Mouse (Mus musculus) MEL (cell line): ENCODE results near the gene Stx19. TPM values are rescaled to one million over a fixed set of nuclear protein-coding genes. Genes with fewer than 3 reads are reported as not detected.

ENCODE experiments used
- DNase-seq: peaks from one replicate; pipeline ENCODE4 v3.0.0; 2011; ENCODE audit warnings: low read depth, low spot score
- H3K27ac ChIP-seq: 2 replicates; pipeline ENCODE4 v1.5.1; 2012; ENCODE audit warnings: low read depth, mild to moderate bottlenecking, control low read depth, low read length, moderate library complexity; ENCODE audit not compliant: control insufficient read depth
- H3K27me3 ChIP-seq, 2 experiments: fragments of 150-350 bp in 1 of 2; sonication (generic) in 1 of 2; 2 replicates each; pipeline ENCODE4 v1.6.1; 2012; ENCODE audit warnings: low read length in 2 of 2, mild to moderate bottlenecking in 2 of 2, improper control_type of control experiment in 1 of 2, moderate library complexity in 1 of 2; ENCODE audit not compliant: insufficient read depth in 2 of 2, control insufficient read depth in 1 of 2
- H3K36me3 ChIP-seq, 2 experiments: 2 replicates each; pipeline ENCODE4 v1.6.1; 2012 to 2014; ENCODE audit warnings: low read length in 2 of 2, improper control_type of control experiment in 1 of 2, inconsistent platforms in 1 of 2, mild to moderate bottlenecking in 1 of 2; ENCODE audit not compliant: insufficient read depth in 2 of 2, control insufficient read depth in 1 of 2
- H3K4me1 ChIP-seq, 2 experiments: fragments of 150-350 bp in 1 of 2; sonication (generic) in 1 of 2; 2 replicates each; pipeline ENCODE4 v1.6.1; 2012; ENCODE audit warnings: low read length in 2 of 2, improper control_type of control experiment in 1 of 2, mild to moderate bottlenecking in 1 of 2; ENCODE audit not compliant: insufficient read depth in 2 of 2, control insufficient read depth in 1 of 2
- H3K4me3 ChIP-seq, 2 experiments: fragments of 150-350 bp in 1 of 2; sonication (generic) in 1 of 2; 2 replicates each; pipeline ENCODE4 v1.5.1; 2012; ENCODE audit warnings: low read depth in 2 of 2, low read length in 2 of 2, mild to moderate bottlenecking in 2 of 2, moderate library complexity in 2 of 2, control low read depth in 1 of 2, improper control_type of control experiment in 1 of 2; ENCODE audit not compliant: control insufficient read depth in 1 of 2, insufficient read depth in 1 of 2
- H3K79me2 ChIP-seq: 2 replicates; pipeline ENCODE4 v1.6.1; 2012; ENCODE audit warnings: mild to moderate bottlenecking, low read length, moderate library complexity; ENCODE audit not compliant: control insufficient read depth, poor library complexity, insufficient read depth
- H3K9ac ChIP-seq: 2 replicates; pipeline ENCODE4 v1.6.1; 2012; ENCODE audit warnings: low read depth, mild to moderate bottlenecking, control low read depth, low read length, moderate library complexity; ENCODE audit not compliant: control insufficient read depth, poor library complexity, severe bottlenecking
- H3K9me3 ChIP-seq: fragments of 150-350 bp; sonication (generic); replicated peaks from 2 replicates; pipeline ENCODE4 v1.6.1; 2012; ENCODE audit warnings: mild to moderate bottlenecking, low read length, improper control_type of control experiment, moderate library complexity; ENCODE audit not compliant: insufficient read depth
- CHD2 ChIP-seq: IDR thresholded peaks from 2 replicates; pipeline ENCODE4 v1.6.1; 2011; ENCODE audit warnings: low read length, improper control_type of control experiment
- CTCF ChIP-seq, 3 experiments: IDR thresholded peaks in 2 of 3; conservative IDR thresholded peaks in 1 of 3; 2 replicates each; pipeline ENCODE4 v1.5.1; 2011 to 2012; ENCODE audit warnings: low read length in 3 of 3, low read depth in 2 of 3, mild to moderate bottlenecking in 2 of 3, improper control_type of control experiment in 1 of 3, inconsistent platforms in 1 of 3, mixed read lengths in 1 of 3, moderate library complexity in 1 of 3; ENCODE audit not compliant: control insufficient read depth in 1 of 3, insufficient read depth in 1 of 3, poor library complexity in 1 of 3, severe bottlenecking in 1 of 3
- E2F4 ChIP-seq: IDR thresholded peaks from 2 replicates; pipeline ENCODE4 v1.6.1; 2011; ENCODE audit warnings: low read depth, low read length, improper control_type of control experiment, borderline replicate concordance
- ELF1 ChIP-seq: IDR thresholded peaks from 2 replicates; pipeline ENCODE4 v1.6.1; 2014; ENCODE audit warnings: low read depth, mild to moderate bottlenecking, inconsistent platforms, low read length, improper control_type of control experiment, moderate library complexity
- EP300 ChIP-seq, 2 experiments: IDR thresholded peaks; 2 replicates each; pipeline ENCODE4 v1.6.1; 2011; ENCODE audit warnings: improper control_type of control experiment in 2 of 2, low read length in 2 of 2, low read depth in 1 of 2, mild to moderate bottlenecking in 1 of 2
- GABPA ChIP-seq: IDR thresholded peaks from 2 replicates; pipeline ENCODE4 v1.6.1; 2012; ENCODE audit warnings: low read depth, mild to moderate bottlenecking, inconsistent platforms, low read length, improper control_type of control experiment, moderate library complexity
- HCFC1 ChIP-seq: IDR thresholded peaks from 2 replicates; pipeline ENCODE4 v1.6.1; 2012; ENCODE audit warnings: low read depth, mild to moderate bottlenecking, inconsistent platforms, low read length, improper control_type of control experiment, moderate library complexity
- JUND ChIP-seq: IDR thresholded peaks from 2 replicates; pipeline ENCODE4 v1.6.1; 2011; ENCODE audit warnings: low read depth, mild to moderate bottlenecking, improper control_type of control experiment, low read length
- MAFK ChIP-seq: IDR thresholded peaks from 2 replicates; pipeline ENCODE4 v1.6.1; 2011; ENCODE audit warnings: low read depth, mild to moderate bottlenecking, low read length, improper control_type of control experiment, borderline replicate concordance
- MAX ChIP-seq: IDR thresholded peaks from 2 replicates; pipeline ENCODE4 v1.6.1; 2011; ENCODE audit warnings: low read length, improper control_type of control experiment
- MAZ ChIP-seq: IDR thresholded peaks from 2 replicates; pipeline ENCODE4 v1.6.1; 2012; ENCODE audit warnings: low read depth, mild to moderate bottlenecking, inconsistent platforms, low read length, improper control_type of control experiment
- MXI1 ChIP-seq: IDR thresholded peaks from 2 replicates; pipeline ENCODE4 v1.6.1; 2011; ENCODE audit warnings: mild to moderate bottlenecking, low read depth, low read length, improper control_type of control experiment
- MYB ChIP-seq: IDR thresholded peaks from 2 replicates; pipeline ENCODE4 v1.6.1; 2011; ENCODE audit warnings: mild to moderate bottlenecking, low read depth, low read length, improper control_type of control experiment
- MYC ChIP-seq: IDR thresholded peaks from 2 replicates; pipeline ENCODE4 v1.6.1; 2011; ENCODE audit warnings: low read depth, mild to moderate bottlenecking, low read length, improper control_type of control experiment, moderate library complexity
- NELFE ChIP-seq: IDR thresholded peaks from 2 replicates; pipeline ENCODE4 v1.6.1; 2011; ENCODE audit warnings: low read depth, low read length, improper control_type of control experiment
- POLR2A ChIP-seq, 2 experiments: IDR thresholded peaks; 2 replicates each; pipeline ENCODE4 v1.6.1; 2011 to 2012; ENCODE audit warnings: low read length in 2 of 2, mild to moderate bottlenecking in 2 of 2, control low read depth in 1 of 2, improper control_type of control experiment in 1 of 2, low read depth in 1 of 2, moderate library complexity in 1 of 2; ENCODE audit not compliant: control insufficient read depth in 1 of 2, insufficient read depth in 1 of 2, poor library complexity in 1 of 2
- POLR2AphosphoS2 ChIP-seq: IDR thresholded peaks from 2 replicates; pipeline ENCODE4 v1.6.1; 2011; ENCODE audit warnings: low read length, improper control_type of control experiment
- POLR2AphosphoS5 ChIP-seq: IDR thresholded peaks from 2 replicates; pipeline ENCODE4 v1.6.1; 2012; ENCODE audit warnings: low read depth, borderline replicate concordance, mild to moderate bottlenecking, inconsistent platforms, low read length, moderate library complexity, mixed read lengths
- RAD21 ChIP-seq: IDR thresholded peaks from 2 replicates; pipeline ENCODE4 v1.6.1; 2011; ENCODE audit warnings: mild to moderate bottlenecking, low read depth, low read length, improper control_type of control experiment
- SIN3A ChIP-seq: IDR thresholded peaks from 2 replicates; pipeline ENCODE4 v1.6.1; 2012; ENCODE audit warnings: low read length, improper control_type of control experiment, inconsistent platforms
- TBP ChIP-seq: IDR thresholded peaks from 2 replicates; pipeline ENCODE4 v1.8.0; 2011; ENCODE audit warnings: low read depth, low read length, improper control_type of control experiment
- TCF12 ChIP-seq: IDR thresholded peaks from 2 replicates; pipeline ENCODE4 v1.6.1; 2014; ENCODE audit warnings: low read depth, mild to moderate bottlenecking, inconsistent platforms, low read length, improper control_type of control experiment, moderate library complexity
- ZMIZ1 ChIP-seq: IDR thresholded peaks from 2 replicates; pipeline ENCODE4 v1.6.1; 2012; ENCODE audit warnings: low read depth, mild to moderate bottlenecking, inconsistent platforms, low read length, improper control_type of control experiment, moderate library complexity
- polyA plus RNA-seq, 2 experiments: library from polyadenylated mRNA; stranded (reverse) in 1 of 2; unstranded in 1 of 2; fragments of >175 nt in 1 of 2; fragments of >200 nt in 1 of 2; gene quantifications; 2 replicates each; pipeline versions ENCODE4 v1.2.1 to v1.2.4; 2012; ENCODE audit warnings: low replicate concordance in 2 of 2, low read depth in 1 of 2; ENCODE audit not compliant: insufficient read length in 2 of 2, insufficient read depth in 1 of 2, missing spikeins in 1 of 2
- total RNA-seq: library from RNA; depleted of rRNA; stranded (reverse); fragments of 300-350 nt; gene quantifications from 2 replicates; pipeline ENCODE4 v1.2.3, GENCODE M21; 2012

Gene Stx19
- total and polyA plus RNA-seq, 3 experiments, result 0.13 TPM; not detected in 2

GRCm38 (mm10) chr16:62782229-62782628 is 32.2 kb upstream of the Stx19 start:
- peak; percentile 51 for DNase-seq

DNA sequence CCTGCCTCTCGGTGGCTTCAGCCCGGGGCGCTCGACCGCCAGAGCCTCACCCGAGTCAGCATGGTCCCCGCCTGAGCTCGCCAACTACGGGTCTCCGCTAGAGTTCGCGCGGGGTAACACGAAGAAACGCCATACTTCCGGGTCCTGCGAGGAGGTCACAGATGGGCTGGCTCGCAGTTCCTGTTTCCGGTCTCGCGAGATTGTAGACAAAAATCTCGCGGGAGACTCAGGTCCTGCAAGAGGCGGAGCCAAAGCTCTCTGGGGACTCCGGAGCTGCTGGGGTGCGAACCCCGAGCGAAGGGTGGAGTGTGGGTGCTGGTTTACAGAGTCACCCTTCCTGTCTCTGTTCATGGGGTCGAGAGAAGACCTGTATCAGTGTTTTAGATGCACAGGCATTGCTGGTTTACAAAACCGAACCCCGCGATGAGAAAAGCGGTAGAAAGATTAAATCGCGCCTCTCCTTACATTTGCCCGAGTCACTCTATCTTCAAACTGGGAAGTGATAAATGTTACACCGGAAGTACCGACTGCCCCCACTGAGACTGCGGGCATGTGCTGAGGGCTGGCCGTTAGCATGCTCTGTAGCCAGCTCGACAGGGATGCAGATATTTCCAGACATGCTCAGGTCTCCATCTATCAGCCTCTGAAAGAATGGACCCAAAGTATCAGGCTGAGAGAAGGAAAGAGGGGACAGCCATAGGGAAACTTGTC is 27.7 kb upstream of the Stx19 start, which contains the start of gene Nsun3:
TSS of gene Nsun3 (minus strand) at position 198 of the 711 bp plus-strand sequence.
- peaks cover 0 to 15% of the 10 kb centered on the region in 2 experiments; a peak in 2 of 4 replicates for H3K36me3 ChIP-seq
- peaks cover 0 to 11% of the 10 kb centered on the region in 2 experiments; a peak in 2 of 4 replicates for H3K4me1 ChIP-seq
- no peaks in the 10 kb centered on the region for H3K27me3 ChIP-seq
- H3K4me3 ChIP-seq, result peak within 1 kb of the TSS; percentile 69 to 98
- peak within 1 kb of the TSS; percentile 96 for H3K9ac ChIP-seq
- peaks cover 15% of the 10 kb centered on the region for H3K79me2 ChIP-seq
- H3K9me3 ChIP-seq, result no peaks in the 10 kb centered on the region
- peak within 1 kb of the TSS; percentile 96 for H3K27ac ChIP-seq
- TF ChIP-seq ELF1 (peak; percentile 98), RAD21 (no peak), HCFC1 (peak; percentile 88), JUND (no peak), GABPA (no peak), CHD2 (peak; percentile 99), POLR2A (IDR thresholded peaks at IDR 0.05; ENCODE audit: control insufficient read depth in 1 of 2, insufficient read depth in 1 of 2, low read depth in 1 of 2, low read length in 2 of 2, poor library complexity in 1 of 2) (peak; percentile 77 to 99), NELFE (peak; percentile 98), MXI1 (peak; percentile 71), MAX (peak; percentile 97), EP300 (IDR thresholded peaks at IDR 0.05; ENCODE audit: low read depth in 1 of 2, low read length in 2 of 2) (peak in 1 of 2 experiments; percentile 41; a peak in 1 of 4 replicates), MYB (0 out of 2 replicates have a peak, but pooled peaks have one; percentile 29), MYC (peak; percentile 82), TBP (peak; percentile 89), MAFK (no peak), SIN3A (peak; percentile 70), E2F4 (no peak), ZMIZ1 (peak; percentile 89), POLR2AphosphoS5 (no peak), MAZ (peak; percentile 74; the same call in 1 of the 2 replicates), POLR2AphosphoS2 (peak; percentile 96)
- DNase-seq, result peak; percentile 98

More at GRCm38 (mm10) chr16:62782229-62782628, 32.2 kb upstream of the Stx19 start:
- TF ChIP-seq CTCF (IDR thresholded peaks at IDR 0.05 in 2 of 3, conservative IDR thresholded peaks at IDR 0.05 in 1 of 3; ENCODE audit: control insufficient read depth in 1 of 3, insufficient read depth in 1 of 3, low read depth in 2 of 3, low read length in 3 of 3, poor library complexity in 1 of 3, severe bottlenecking in 1 of 3) (peak in 2 of 3 experiments; percentile 12 to 40; a peak in 2 of 6 replicates), TCF12 (no peak)
- peaks cover 0 to 9% of the 10 kb centered on the region in 2 experiments; a peak in 2 of 4 replicates for H3K4me1 ChIP-seq
- H3K4me3 ChIP-seq, result no peak overlapping the region
- H3K27ac ChIP-seq, result no peak overlapping the region
- no peaks in the 10 kb centered on the region for H3K27me3 ChIP-seq
- H3K9me3 ChIP-seq, result no peaks in the 10 kb centered on the region
- H3K36me3 ChIP-seq, result peaks cover 0 to 13% of the 10 kb centered on the region in 2 experiments; a peak in 2 of 4 replicates
- H3K9ac ChIP-seq, result no peak overlapping the region
- peaks cover 15% of the 10 kb centered on the region for H3K79me2 ChIP-seq
